Mouse (Mus musculus) cortical plate, adult 2 months (tissue): ENCODE measurements around the gene Pthlh.

Source experiments
- CTCF ChIP-seq: fragments of 200-500 bp; IDR thresholded peaks from 2 replicates; pipeline ENCODE4 v1.5.1; 2011; ENCODE audit warnings: mild to moderate bottlenecking, control low read depth, low read length; ENCODE audit not compliant: insufficient read depth; ENCODE audit errors: extremely low read depth
- POLR2A ChIP-seq: fragments of 200-500 bp; IDR thresholded peaks from 2 replicates; pipeline ENCODE4 v1.6.1; 2011; ENCODE audit warnings: mild to moderate bottlenecking, low read length, control low read depth; ENCODE audit not compliant: insufficient read depth; ENCODE audit errors: extremely low read depth

DNA sequence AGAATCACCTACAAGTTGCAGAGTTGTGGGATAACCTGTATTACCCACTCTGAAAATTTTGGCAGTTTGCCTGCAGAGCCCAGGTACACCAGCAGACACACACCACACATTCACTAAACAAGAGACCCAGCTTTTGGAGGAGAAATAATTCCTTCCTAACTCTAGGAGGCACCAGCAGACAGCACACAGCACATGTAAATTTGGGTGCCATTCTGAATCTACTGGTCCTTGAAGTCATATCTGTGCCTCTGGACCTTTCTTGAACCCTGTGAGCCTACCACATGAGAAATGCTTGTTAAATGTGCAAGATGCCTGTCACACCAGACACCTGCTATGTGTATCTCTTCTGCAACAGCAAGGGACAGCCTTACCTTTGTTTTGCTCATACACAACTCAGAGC lies 19.7 kb downstream of the Pthlh start:
- TF ChIP-seq CTCF (no peak), POLR2A (no peak)
